Mouse (Mus musculus): ENCODE results near the gene Izumo2. TPM values are rescaled to one million over a fixed set of nuclear protein-coding genes. Genes with fewer than 3 reads are reported as not detected.

Gene Izumo2
- polyA plus RNA-seq (2014; fragmentation: Nextera tagmentation; extraction: Ambion mirVana), result not detected in 2 replicates

DNA sequence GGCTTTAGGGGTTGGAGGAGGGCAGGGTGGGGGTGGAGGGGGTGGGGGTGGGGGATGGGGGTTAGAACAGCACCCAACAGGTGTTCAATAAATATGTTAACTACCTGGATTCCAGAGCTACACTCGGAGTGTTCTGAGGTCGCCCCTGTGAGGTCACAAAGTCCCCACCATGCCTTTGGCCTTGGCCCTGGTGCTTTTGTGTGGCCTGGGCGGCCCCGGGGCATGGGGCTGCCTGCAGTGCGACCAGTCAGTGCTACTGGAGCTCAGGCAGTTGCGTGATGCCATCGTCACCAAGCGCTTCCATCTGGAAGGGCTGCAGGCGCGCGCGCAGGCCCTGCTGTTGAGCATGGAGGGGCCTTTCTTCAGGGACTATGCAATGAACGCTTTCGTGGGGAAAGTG lies at the start of gene Izumo2:
Izumo2 (plus strand) TSS at position 169 of the 400 bp plus-strand sequence.
- Histone ChIP-seq H3K4me2 (no peak within 1 kb of the TSS), H3K27me3 (ENCODE audit: control insufficient read depth, insufficient read depth, low read length) (no peaks in the 10 kb centered on the region; the same call in 1 of the 2 replicates), H3K27ac (ENCODE audit: low read depth, low read length) (no peak within 1 kb of the TSS), H3K36me3 (ENCODE audit: control insufficient read depth, insufficient read depth, low read length) (no peaks in the 10 kb centered on the region), H3K4me1 (ENCODE audit: control insufficient read depth, insufficient read depth, low read length) (no peaks in the 10 kb centered on the region), H3K4me3 (ENCODE audit: low read depth, low read length) (no peak within 1 kb of the TSS), H3K9me3 (replicated peaks; ENCODE audit: control insufficient read depth, low read length) (0 out of 2 replicates have a peak, but pooled peaks cover 3% of the 10 kb centered on the region), H3K9ac (ENCODE audit: low read depth, low read length) (no peak within 1 kb of the TSS)
- 66% methylated on average over 14 of the region's 14 CpGs for WGBS (ENCODE audit: insufficient replicate concordance)
- no peak for ATAC-seq (replicated peaks; ENCODE audit: insufficient number of reproducible peaks, low FRiP score, low TSS enrichment)

DNA sequence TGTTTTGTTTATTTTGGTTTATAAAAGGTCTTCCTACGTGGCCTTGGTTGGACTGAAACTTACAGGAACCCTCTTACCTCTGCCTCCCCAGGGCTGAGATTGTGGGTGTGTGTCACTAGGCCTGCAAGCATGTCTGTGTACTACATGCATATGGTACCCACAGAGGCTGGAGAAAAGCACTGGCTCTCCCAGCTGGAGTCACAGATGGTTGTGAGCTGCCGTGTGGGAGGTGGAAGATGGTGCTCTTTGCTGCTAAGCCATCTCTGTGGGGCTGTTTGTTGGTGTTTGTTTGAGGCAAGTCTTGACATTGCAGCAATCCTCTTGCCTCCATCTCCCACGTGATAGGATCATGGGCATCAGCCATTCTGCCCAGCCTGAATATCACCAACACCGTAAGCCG lies 47.3 kb upstream of the Izumo2 start:
- Histone ChIP-seq H3K27me3 (ENCODE audit: control insufficient read depth, insufficient read depth, low read length) (peaks cover 5% of the 10 kb centered on the region; the same call in 1 of the 2 replicates), H3K36me3 (ENCODE audit: control insufficient read depth, insufficient read depth, low read length) (no peaks in the 10 kb centered on the region), H3K4me3 (ENCODE audit: low read depth, low read length) (no peak overlapping the region), H3K4me2 (no peak overlapping the region), H3K4me1 (ENCODE audit: control insufficient read depth, insufficient read depth, low read length) (no peaks in the 10 kb centered on the region), H3K9me3 (replicated peaks; ENCODE audit: control insufficient read depth, low read length) (no peaks in the 10 kb centered on the region), H3K27ac (ENCODE audit: low read depth, low read length) (no peak overlapping the region), H3K9ac (ENCODE audit: low read depth, low read length) (no peak overlapping the region)
- ATAC-seq (replicated peaks; ENCODE audit: insufficient number of reproducible peaks, low FRiP score, low TSS enrichment), result no peak
- WGBS (ENCODE audit: insufficient replicate concordance), result 76% methylated on average over 5 of the region's 5 CpGs

DNA sequence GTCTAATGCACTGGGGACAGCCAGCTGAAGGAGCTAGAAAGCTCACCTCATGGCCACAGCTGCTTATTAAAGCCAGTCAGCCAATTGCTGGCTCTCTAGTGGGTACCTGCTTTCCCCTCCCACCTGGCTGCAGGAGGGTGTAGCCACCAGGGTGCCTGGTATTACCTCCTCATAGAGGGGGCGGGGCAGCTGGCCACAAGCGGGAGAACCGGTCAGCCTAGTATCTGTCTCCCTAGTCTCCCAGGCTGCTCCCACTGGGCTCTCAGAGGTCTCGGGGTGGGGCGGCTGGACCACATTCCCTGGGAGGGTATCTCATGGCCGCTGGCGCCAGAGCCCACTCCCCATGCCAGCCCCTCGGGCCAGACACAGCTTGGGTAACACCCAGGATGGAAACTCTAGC lies 46.4 kb upstream of the Izumo2 start:
- no peak overlapping the region for H3K9ac ChIP-seq (ENCODE audit: low read depth, low read length)
- no peak overlapping the region for H3K27ac ChIP-seq (ENCODE audit: low read depth, low read length)
- H3K4me2 ChIP-seq, result no peak overlapping the region
- H3K36me3 ChIP-seq (ENCODE audit: control insufficient read depth, insufficient read depth, low read length), result no peaks in the 10 kb centered on the region
- no peaks in the 10 kb centered on the region for H3K4me1 ChIP-seq (ENCODE audit: control insufficient read depth, insufficient read depth, low read length)
- H3K27me3 ChIP-seq (ENCODE audit: control insufficient read depth, insufficient read depth, low read length), result peaks cover 5% of the 10 kb centered on the region; the same call in 1 of the 2 replicates
- 17% methylated on average over 8 of the region's 8 CpGs for WGBS (ENCODE audit: insufficient replicate concordance)
- H3K4me3 ChIP-seq (ENCODE audit: low read depth, low read length), result no peak overlapping the region
- no peaks in the 10 kb centered on the region for H3K9me3 ChIP-seq (replicated peaks; ENCODE audit: control insufficient read depth, low read length)
- ATAC-seq (replicated peaks; ENCODE audit: insufficient number of reproducible peaks, low FRiP score, low TSS enrichment), result no peak

DNA sequence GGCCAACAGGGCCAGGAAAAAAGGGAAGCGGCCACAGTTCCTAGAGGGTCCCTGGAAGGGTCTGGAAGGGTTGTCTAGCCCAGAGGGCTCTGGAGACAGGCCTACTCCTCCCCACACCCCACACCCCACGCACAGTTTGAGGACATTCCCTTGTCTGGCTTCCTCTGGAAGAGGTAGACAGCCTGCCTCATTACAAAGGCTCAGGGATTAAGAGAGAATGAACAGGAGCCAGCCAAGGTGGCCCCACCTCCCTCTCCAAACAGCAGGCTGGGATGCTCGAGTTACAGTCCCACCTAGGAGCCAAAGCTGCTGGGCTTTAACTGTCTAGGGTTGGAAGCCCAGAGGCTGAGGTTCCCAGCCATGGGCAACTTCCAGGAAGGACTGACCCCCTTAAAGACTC lies 46.0 kb upstream of the Izumo2 start:
- Histone ChIP-seq H3K27me3 (ENCODE audit: control insufficient read depth, insufficient read depth, low read length) (peaks cover 5% of the 10 kb centered on the region; the same call in 1 of the 2 replicates), H3K9ac (ENCODE audit: low read depth, low read length) (no peak overlapping the region), H3K4me2 (no peak overlapping the region), H3K4me3 (ENCODE audit: low read depth, low read length) (no peak overlapping the region), H3K9me3 (replicated peaks; ENCODE audit: control insufficient read depth, low read length) (no peaks in the 10 kb centered on the region), H3K36me3 (ENCODE audit: control insufficient read depth, insufficient read depth, low read length) (no peaks in the 10 kb centered on the region), H3K4me1 (ENCODE audit: control insufficient read depth, insufficient read depth, low read length) (no peaks in the 10 kb centered on the region), H3K27ac (ENCODE audit: low read depth, low read length) (no peak overlapping the region)
- WGBS (ENCODE audit: insufficient replicate concordance), result 8% methylated on average over 3 of the region's 3 CpGs
- ATAC-seq (replicated peaks; ENCODE audit: insufficient number of reproducible peaks, low FRiP score, low TSS enrichment), result no peak

DNA sequence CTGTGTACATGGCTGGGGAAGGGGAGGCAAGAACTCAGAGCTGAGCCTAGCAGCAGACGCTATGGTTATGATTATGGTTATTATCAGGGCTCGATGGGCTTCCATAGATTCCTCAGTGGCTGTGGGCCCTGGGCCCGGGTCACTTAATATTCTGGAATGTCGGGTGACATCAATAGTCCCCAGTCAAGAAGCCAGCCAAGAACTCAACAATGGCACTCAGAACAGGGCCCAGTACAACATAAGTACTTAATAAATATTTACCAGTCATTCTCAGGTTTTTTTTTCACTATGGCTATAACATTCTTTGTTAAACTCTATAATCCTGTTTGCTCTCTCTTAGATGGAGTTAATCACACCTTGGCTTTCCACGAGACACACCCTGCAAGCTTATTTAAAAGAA lies 45.0 kb upstream of the Izumo2 start:
- Histone ChIP-seq H3K9me3 (replicated peaks; ENCODE audit: control insufficient read depth, low read length) (no peaks in the 10 kb centered on the region), H3K27ac (ENCODE audit: low read depth, low read length) (no peak overlapping the region), H3K4me1 (ENCODE audit: control insufficient read depth, insufficient read depth, low read length) (no peaks in the 10 kb centered on the region), H3K4me3 (ENCODE audit: low read depth, low read length) (no peak overlapping the region), H3K27me3 (ENCODE audit: control insufficient read depth, insufficient read depth, low read length) (peaks cover 14% of the 10 kb centered on the region), H3K36me3 (ENCODE audit: control insufficient read depth, insufficient read depth, low read length) (no peaks in the 10 kb centered on the region), H3K4me2 (no peak overlapping the region), H3K9ac (ENCODE audit: low read depth, low read length) (no peak overlapping the region)
- WGBS (ENCODE audit: insufficient replicate concordance), result 77% methylated on average over 5 of the region's 5 CpGs
- no peak for ATAC-seq (replicated peaks; ENCODE audit: insufficient number of reproducible peaks, low FRiP score, low TSS enrichment)

DNA sequence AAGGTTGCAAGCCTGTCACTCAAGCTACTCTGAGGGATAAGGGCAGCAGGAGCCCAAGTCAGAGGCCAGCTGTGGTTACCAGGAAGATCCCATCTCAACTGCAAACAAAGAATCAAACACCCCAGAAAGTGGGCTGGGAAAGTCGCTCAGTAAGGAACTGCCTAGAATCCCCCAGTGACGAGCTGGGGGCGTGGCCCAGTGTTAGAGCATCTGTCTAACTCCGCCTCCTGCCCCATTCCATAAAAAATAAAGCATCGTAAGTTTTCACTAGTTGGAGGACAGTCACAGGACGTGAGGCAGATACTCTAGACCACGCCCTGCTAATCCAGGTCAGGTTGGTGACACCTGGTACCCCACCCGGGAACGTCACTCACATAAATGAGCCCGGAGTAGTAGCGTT lies 43.8 kb upstream of the Izumo2 start:
- H3K36me3 ChIP-seq (ENCODE audit: control insufficient read depth, insufficient read depth, low read length), result no peaks in the 10 kb centered on the region
- H3K4me2 ChIP-seq, result no peak overlapping the region
- 26% methylated on average over 11 of the region's 11 CpGs for WGBS (ENCODE audit: insufficient replicate concordance)
- H3K4me1 ChIP-seq (ENCODE audit: control insufficient read depth, insufficient read depth, low read length), result no peaks in the 10 kb centered on the region
- no peak overlapping the region for H3K27ac ChIP-seq (ENCODE audit: low read depth, low read length)
- H3K9me3 ChIP-seq (replicated peaks; ENCODE audit: control insufficient read depth, low read length), result no peaks in the 10 kb centered on the region
- no peak overlapping the region for H3K4me3 ChIP-seq (ENCODE audit: low read depth, low read length)
- H3K9ac ChIP-seq (ENCODE audit: low read depth, low read length), result no peak overlapping the region
- ATAC-seq (replicated peaks; ENCODE audit: insufficient number of reproducible peaks, low FRiP score, low TSS enrichment), result no peak
- H3K27me3 ChIP-seq (ENCODE audit: control insufficient read depth, insufficient read depth, low read length), result peaks cover 24% of the 10 kb centered on the region

DNA sequence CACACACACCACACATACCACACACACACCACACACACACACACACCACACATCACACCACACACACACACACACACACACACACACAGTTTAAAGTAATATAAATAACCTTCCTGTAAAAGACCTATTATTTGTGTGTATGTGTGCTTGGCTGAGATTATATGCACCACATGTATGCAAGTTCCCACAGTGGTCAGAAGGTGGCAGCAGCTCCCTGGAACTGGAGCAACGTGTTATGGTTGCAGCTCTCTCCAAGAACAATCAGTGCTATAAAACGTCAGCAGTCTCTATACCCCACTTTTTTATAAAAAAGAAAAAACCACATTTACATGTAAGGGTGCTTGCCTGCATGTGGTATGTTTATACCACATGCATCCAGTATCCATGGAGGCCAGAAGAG lies 42.1 kb upstream of the Izumo2 start:
- WGBS (ENCODE audit: insufficient replicate concordance), result 58% methylated on average over 2 of the region's 2 CpGs
- Histone ChIP-seq H3K4me1 (ENCODE audit: control insufficient read depth, insufficient read depth, low read length) (peaks cover 5% of the 10 kb centered on the region; the same call in 1 of the 2 replicates), H3K9me3 (replicated peaks; ENCODE audit: control insufficient read depth, low read length) (no peaks in the 10 kb centered on the region), H3K27ac (ENCODE audit: low read depth, low read length) (no peak overlapping the region), H3K4me2 (no peak overlapping the region), H3K36me3 (ENCODE audit: control insufficient read depth, insufficient read depth, low read length) (no peaks in the 10 kb centered on the region), H3K27me3 (ENCODE audit: control insufficient read depth, insufficient read depth, low read length) (peaks cover 40% of the 10 kb centered on the region), H3K9ac (ENCODE audit: low read depth, low read length) (no peak overlapping the region), H3K4me3 (ENCODE audit: low read depth, low read length) (no peak overlapping the region)
- ATAC-seq (replicated peaks; ENCODE audit: insufficient number of reproducible peaks, low FRiP score, low TSS enrichment), result no peak

DNA sequence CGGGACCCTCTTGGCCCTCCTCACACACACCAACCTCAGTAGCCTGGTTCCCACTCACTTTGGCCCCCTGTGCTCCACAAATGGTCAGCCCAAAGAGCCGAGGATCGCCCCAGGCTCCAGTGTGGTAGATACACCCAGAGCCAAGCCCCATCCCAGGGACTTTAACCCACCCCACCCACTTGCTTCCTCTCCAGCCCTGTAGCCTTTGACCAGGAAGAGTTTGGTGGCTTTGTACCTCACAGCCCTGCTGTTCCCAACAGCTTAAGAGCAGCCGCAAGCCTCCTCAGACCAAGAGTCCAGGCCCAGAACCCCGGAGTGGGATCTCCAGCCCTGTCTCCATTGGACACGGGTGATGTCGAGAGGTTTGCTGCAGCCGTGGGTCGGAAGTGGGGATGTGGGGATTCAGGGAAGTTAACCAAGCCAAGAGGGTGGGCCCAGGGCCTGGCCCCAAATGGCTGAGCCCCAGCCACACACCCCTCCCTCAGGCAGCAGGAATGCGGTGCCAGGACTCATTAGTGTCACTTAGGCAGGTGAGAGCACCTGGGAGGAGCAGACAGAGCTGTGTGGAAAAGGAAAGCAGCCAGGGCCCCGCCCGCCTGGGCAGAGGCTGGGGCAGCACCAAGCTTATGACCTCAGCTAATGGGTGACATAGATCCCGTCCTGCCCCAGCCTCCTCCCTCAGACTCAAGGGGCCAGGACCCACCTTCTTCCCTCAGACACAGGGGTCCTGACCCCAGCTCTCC lies 40.4 kb upstream of the Izumo2 start:
- no peak overlapping the region for H3K27ac ChIP-seq (ENCODE audit: low read depth, low read length)
- WGBS (ENCODE audit: insufficient replicate concordance), result 56% methylated on average over 13 of the region's 13 CpGs
- H3K9me3 ChIP-seq (replicated peaks; ENCODE audit: control insufficient read depth, low read length), result no peaks in the 10 kb centered on the region
- H3K4me1 ChIP-seq (ENCODE audit: control insufficient read depth, insufficient read depth, low read length), result peaks cover 5% of the 10 kb centered on the region; the same call in 1 of the 2 replicates
- ATAC-seq (replicated peaks; ENCODE audit: insufficient number of reproducible peaks, low FRiP score, low TSS enrichment), result no peak
- H3K36me3 ChIP-seq (ENCODE audit: control insufficient read depth, insufficient read depth, low read length), result no peaks in the 10 kb centered on the region
- H3K4me2 ChIP-seq, result no peak overlapping the region
- H3K27me3 ChIP-seq (ENCODE audit: control insufficient read depth, insufficient read depth, low read length), result peaks cover 36% of the 10 kb centered on the region
- H3K9ac ChIP-seq (ENCODE audit: low read depth, low read length), result no peak overlapping the region
- H3K4me3 ChIP-seq (ENCODE audit: low read depth, low read length), result no peak overlapping the region

DNA sequence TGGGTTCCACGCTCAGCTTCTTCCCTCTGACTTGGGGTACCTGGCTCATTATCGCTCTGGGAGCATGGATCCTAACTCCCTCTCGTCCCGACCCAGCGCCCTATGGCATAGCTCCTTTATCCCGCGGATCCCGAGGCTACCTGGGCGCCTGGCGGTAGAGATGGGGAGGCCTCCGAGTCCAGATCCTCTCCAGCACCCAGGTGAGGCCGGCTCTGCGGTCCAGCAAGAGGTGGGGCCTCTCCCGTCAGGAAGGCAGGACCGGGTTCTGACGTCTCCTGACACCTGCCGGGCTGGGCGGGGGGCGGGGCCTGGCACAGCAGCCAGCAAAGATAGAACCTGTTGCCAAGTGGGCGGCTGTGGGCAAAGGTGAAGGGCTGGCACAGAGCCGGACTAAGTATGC lies 39.4 kb upstream of the Izumo2 start:
- H3K36me3 ChIP-seq (ENCODE audit: control insufficient read depth, insufficient read depth, low read length), result no peaks in the 10 kb centered on the region
- ATAC-seq (replicated peaks; ENCODE audit: insufficient number of reproducible peaks, low FRiP score, low TSS enrichment), result no peak
- H3K9ac ChIP-seq (ENCODE audit: low read depth, low read length), result no peak overlapping the region
- H3K27ac ChIP-seq (ENCODE audit: low read depth, low read length), result no peak overlapping the region
- H3K4me1 ChIP-seq (ENCODE audit: control insufficient read depth, insufficient read depth, low read length), result peaks cover 5% of the 10 kb centered on the region; the same call in 1 of the 2 replicates
- H3K4me3 ChIP-seq (ENCODE audit: low read depth, low read length), result no peak overlapping the region
- H3K9me3 ChIP-seq (replicated peaks; ENCODE audit: control insufficient read depth, low read length), result no peaks in the 10 kb centered on the region
- H3K4me2 ChIP-seq, result no peak overlapping the region
- peaks cover 36% of the 10 kb centered on the region for H3K27me3 ChIP-seq (ENCODE audit: control insufficient read depth, insufficient read depth, low read length)
- 18% methylated on average over 21 of the region's 21 CpGs for WGBS (ENCODE audit: insufficient replicate concordance)

Measured in heart, embryonic 11.5 days (tissue).